Mouse (Mus musculus) layer of hippocampus, postnatal 14 days (tissue): ENCODE results near the gene Sycp3. TPM values are rescaled to one million over a fixed set of nuclear protein-coding genes. Genes with fewer than 3 reads are reported as not detected.
"Not testable (repeated sequence)": the region's sequence is repeated elsewhere in the genome, so short reads cannot be mapped to it uniquely, and the experiment has no call there.

Experiments used
- DNase-seq, 2 experiments: peaks; one replicate each; pipeline ENCODE4 v3.0.0; 2021 to 2022; ENCODE audit warnings: low spot score in 2 of 2, mixed read lengths in 1 of 2
- total RNA-seq, 2 experiments: library from RNA; stranded (reverse); gene quantifications; 2 replicates each; pipeline ENCODE4 v1.2.3; 2021

Gene Sycp3
- total RNA-seq, 2 experiments from 2014 or later = 0.48 to 0.93 TPM

DNA sequence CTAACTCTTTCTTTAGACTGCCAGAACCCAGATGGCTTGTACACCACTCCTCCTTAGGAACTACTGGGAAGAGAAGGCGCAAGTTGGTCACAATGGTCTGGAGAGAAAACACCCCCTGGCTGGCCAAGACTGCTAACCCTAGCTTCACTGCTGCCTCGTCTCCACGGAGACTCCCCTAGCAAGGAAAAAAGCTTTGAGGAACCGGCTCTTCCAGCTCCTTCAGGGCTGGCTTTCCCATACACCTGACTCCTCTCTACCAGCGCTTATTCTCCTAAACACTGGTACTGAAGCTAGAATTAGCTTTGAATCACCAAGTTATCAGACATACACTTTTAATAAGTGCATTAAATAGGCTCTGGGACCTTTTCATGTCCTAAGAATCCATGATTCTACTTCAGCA, 40.6 kb downstream of the Sycp3 start:
- DNase-seq = no peak

DNA sequence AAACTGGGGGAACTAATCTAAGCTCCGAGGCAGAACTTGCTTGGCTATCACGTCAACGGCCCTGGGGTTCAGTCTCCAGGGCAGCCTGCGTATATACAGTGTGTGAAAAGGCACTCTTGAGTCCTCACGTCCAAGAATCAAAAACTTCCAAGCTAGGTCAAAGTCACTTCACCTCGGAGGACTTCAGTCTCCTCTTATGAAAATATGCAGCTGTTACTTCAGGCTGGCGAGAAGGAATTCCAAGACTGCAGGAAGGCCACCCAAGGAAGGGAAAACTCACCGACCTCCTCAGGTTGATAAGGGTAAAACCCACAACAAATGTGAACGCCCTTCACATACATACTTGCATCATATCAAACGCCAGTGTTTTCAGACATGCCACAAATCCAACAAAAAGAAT, 42.0 kb downstream of the Sycp3 start:
- no peak for DNase-seq

DNA sequence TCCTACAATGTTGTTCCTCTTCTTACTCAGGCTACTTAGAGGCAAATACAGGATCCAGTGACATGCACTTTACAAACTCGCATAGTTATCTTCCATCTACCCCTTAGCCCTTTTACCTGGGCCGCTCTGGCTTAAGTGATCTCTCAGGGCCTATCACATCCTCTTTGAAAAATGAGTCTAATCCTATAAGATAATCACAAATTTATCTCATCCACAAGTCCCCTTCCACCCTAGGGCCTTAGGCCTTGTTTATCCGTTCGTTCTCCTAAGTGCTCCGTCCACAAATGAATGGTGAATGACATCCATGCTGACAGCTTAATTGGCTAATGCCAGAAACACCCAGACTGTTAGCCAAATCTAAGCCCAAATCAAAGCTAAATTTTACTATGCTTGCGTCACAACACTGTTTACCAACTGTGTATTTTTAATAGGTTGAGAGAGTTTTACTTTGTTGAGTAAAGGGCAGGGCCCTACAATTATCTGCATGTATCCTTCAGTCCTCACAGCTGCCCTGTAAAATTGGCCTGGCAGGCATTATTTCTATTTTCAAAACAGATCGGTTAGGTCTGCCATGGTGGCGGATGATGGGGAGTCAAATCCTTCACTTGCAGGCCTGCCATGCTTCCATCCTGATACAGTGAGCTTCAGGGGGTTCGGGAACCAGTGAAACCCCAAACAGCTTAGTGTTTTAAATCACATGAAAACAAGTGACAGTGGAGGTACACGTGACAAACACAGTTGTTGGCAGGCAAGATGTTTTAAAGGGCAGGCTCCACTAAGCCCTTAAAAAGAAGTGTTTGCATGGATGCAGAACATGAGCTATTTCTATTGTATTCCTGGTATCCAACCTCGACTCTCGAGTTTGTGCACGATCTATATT, 42.8 kb downstream of the Sycp3 start:
- no peak for DNase-seq

DNA sequence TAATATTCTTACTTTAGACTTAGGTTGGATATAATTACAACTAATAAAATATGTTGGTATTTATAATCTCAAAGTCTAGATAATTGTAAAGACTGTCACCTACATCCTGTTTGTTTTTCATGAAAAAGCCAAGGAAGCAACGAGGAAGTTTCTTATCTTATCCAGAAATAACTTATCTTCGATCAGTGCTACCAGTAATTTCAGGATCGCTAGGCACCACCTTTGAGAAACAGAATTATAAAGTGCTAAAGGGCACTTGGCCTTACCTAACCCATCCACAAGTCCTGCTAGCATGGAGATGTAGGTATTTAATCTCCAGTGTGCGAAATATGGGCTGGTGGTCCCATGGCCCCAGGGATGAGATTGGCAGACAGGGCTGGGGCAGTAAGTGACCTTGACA, 43.5 kb downstream of the Sycp3 start:
- DNase-seq = no peak

DNA sequence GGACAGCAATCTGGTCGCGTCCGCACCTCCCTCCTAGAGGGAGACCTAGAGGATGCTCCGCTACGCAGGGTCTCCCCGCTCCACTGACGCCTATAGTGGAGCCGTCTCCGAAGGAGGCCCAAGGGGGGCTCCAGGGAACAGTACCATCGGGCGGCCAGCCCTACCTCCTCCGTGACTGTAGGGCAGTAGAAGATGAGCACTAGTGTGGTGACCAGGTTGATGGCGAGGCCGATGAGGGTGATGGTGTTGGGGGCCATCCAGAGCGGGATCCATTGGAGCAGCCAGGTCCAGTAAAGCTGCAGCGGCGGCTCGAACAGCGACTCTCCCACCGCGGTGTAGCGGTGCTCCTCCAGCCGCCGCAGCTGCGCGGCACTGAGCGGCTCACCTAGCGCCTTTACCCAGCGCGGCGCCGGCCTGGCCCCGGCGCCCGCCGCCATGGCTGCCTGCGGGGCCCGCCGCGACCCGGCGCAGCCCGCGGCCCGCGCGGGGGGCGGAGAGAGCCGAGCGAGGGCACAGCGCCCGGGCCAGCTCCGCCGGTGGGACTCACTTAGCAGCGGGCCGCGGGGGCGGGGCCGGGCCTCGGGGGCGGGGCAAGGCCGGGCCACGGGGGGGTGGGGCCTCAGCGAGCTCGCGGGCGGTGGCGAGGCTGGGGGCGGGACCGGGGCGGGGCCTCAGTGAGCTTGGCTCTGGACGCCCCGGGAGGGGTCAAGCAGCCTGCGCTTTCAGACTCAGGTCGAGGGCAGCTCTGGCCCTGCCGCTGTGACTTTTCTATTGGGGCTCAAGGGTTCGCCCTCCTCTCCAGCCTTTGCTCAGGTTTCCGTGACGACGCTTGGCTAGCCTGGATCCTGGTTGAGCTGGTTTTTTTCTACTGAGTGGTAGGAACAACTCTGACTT, 44.3 kb downstream of the Sycp3 start, which contains the start of gene Chpt1:
Gene Chpt1 (minus strand): TSS at position 653 of the 894 bp plus-strand sequence.
- DNase-seq = peak; percentile 76 to 81

DNA sequence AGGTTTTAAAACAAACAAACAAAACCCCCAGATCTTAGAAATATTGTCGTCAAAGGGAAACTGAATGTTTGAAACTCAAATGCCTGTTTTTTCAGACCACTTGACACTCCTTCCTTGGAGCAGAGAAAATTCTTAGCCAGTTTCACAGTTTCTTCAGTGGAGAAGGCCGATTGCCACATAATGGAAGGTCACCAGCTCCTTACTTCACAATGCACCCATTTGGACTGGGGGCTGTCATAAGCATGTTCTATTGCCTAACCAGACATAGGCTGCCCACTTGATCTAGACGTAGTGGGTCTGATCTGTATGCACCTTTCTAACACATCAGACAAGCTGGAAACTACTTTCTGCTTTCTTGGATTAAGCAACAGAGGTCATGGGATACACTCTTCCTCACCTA, 45.1 kb downstream of the Sycp3 start:
- no peak for DNase-seq

DNA sequence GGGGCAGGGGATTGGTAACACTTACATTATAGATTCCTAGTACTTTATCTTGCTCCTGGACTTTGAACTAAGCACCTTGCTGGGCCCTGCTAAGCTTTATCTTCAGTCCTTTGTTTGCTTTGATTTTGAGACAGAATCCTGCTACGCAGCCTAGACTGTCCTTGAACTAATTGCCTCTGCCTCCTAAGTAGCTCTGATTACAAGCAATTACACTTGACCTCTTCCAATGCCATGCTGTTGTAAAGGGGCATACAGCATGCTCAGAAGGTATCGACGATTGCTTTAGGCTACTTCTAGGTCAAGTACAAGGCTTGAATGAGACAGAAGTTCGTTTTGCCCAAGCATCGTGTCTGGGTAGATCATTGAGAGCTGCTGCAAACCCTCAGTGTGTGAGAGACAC, 45.9 kb downstream of the Sycp3 start:
- no peak for DNase-seq

DNA sequence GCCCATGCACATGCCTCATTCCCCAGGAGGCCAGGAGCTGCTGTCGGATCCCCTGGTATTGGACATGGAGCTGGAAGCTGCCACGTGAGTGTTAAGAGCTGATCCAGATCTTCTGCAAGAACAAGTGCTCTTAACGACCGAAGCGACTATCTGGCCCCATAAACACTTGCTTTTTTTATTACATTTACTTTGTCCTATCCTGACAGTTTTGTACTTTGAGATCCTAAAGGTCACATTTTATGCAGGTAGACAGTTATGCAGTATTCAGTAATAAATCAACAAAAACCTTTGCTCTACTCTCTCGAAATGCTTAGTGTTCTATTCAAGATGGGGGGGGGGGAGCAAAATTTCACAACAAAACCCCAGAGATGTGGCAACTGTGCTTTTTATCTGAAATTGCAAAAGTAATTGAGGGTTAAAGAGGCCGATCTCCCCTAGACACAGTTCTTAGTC, 48.3 kb downstream of the Sycp3 start:
- no peak for DNase-seq

DNA sequence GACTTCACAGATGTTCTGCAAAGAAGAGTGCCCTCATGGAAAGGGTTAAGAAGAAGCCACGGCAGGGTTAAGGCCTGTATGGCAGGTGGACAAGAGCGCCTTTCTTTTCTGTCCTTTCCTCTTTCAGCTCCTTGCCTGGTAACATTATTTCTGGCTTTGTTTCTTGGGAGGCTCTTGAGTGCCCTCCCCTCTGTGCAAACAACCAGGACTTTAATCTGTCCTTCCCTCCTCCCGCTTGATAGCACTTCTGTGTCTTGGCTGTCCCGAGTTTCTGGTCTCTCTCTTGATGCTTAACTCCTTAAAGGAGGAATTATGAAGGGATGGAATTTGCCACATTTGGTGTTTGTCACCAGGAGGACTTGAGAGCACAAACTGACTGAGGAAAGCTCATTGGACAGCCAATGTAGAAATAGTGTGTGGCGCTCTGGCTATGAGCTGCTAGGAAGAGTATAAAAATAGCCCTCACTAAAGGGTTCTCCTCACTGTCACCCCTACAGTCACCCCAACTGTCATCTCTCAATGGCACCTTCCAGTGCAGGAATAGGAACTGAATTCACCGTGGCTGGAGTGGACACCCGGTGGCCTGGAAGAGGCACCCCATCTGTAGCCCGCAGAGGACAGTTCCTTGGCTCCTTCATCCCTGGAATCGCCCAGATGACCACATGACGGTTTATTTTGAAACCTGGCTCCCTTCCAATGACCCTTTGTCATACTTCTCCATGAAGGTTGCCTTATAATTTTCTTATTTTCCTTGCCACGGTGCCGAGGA, 51.3 kb downstream of the Sycp3 start:
- DNase-seq = no peak

DNA sequence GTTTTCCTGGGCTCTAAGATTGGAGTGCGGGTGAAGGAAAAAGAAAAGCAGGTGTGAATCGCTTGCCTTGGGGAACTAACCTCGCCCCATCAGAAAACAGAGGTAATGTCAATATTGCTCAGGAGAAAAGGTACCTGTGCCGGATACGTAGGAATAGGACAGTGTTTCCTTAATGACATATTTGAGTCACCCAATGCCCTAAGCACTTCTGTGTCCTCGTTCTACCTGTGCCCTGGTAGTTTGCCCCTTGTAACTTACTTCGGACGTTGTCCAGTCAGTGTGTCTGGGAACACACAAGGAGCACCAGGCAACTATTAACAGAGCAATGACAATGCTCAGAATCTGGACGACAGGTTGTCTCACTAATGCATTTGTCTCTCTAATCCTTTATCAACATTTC, 52.0 kb downstream of the Sycp3 start:
- no peak for DNase-seq

DNA sequence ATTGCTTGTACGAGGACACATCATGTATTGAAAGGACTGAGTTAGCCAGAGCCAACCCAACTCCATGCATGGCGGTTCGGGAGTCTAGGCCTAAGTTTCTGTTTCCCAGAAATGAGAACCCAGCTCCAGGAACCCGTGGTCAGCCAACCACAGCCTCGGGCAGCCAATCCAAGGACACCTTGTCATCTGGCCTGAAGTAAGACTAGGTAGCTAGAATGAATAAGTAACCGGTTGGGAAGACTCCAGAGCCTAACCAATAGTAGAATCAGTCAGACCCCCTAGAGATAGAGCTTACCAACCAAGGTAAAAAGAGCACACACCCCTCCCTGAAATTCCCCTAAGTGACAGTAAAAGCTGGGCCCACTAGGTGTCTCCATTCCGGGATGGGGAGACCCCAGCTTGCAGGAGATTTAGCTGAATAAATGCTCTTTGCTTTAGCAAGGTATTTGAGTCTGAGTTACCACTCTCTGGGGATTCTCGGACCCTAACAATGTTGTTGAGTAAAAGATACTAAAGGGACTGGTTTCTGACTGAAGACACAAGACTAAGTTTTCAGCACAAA, 54.3 kb downstream of the Sycp3 start:
- DNase-seq = no peak

DNA sequence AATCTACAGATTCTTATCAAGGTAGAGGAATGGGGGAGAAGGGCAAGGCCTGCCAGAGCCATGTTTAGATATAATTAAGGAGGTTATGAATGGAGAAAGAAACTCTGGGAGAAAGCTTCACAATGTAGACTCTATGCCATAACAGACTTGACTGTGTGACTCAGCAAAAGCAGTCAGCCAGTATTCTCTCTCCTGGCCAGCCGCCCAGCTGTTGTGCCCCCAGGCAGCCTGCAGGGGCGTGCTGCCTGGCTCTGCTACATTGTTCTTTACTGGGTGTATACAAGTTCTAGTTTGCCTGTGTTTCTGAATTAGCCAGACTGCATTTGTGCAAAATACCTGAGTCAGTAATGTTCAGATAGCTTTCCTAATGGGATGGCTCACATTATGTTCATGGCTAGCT, 55.1 kb downstream of the Sycp3 start:
- DNase-seq = peak; percentile 46 to 49

DNA sequence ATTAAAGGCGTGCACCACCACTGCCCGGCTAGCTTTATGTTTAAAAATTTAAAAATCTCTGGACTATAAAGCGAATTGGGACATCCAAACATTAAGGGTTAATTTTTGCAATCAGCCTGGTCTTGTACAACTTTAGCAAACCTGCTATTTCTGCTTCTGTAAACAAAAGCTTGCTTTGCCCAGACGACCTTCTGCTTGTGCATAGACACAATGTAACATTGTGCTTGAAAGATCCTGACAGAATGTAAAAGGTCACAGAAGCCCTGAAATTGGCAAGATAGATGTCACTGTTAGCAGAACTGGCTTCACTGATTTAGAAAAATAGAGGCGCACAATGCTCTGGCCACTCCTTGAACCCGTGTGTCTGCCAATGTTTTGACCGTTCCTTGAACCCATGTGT, 55.7 kb downstream of the Sycp3 start:
- DNase-seq = not testable (repeated sequence)

DNA sequence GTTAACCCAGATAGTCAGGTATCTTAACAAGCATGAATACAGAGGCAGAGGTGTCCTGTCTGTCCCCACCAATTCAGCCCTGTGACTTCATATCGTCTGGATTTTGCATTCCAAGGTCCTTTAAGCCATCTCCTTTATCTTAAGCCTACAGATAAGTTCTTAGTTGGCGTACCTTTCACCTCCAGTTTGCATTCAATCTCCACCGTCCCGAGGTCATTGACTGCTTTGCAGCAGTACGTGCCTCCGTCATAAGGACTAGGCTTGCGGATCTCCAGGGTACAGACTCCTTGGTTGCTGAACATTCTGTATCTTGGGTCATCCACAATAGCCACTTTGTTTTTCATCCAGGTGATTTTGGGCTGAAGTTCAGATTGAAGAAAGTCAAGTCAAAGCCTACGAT, 63.4 kb downstream of the Sycp3 start:
- DNase-seq = no peak

Other genes with a start within 250 kb of the Sycp3 start
- 1 to 10 TPM; 1.5 to 1.6 TPM for gene Dram1, start 80.5 kb upstream of the Sycp3 start, total RNA-seq
- 10 to 100 TPM; 83.8 to 96.8 TPM for gene Gnptab, start 80.4 kb upstream of the Sycp3 start, total RNA-seq
- 10 to 100 TPM; 43.3 to 45.8 TPM for gene Chpt1, start 44.5 kb downstream of the Sycp3 start, total RNA-seq
- 1 to 10 TPM; 1.4 to 2.1 TPM for gene Mybpc1, start 145.6 kb downstream of the Sycp3 start, total RNA-seq
- not detected for gene Spic, start 225.4 kb downstream of the Sycp3 start, total RNA-seq